In the genomic region with DNA sequence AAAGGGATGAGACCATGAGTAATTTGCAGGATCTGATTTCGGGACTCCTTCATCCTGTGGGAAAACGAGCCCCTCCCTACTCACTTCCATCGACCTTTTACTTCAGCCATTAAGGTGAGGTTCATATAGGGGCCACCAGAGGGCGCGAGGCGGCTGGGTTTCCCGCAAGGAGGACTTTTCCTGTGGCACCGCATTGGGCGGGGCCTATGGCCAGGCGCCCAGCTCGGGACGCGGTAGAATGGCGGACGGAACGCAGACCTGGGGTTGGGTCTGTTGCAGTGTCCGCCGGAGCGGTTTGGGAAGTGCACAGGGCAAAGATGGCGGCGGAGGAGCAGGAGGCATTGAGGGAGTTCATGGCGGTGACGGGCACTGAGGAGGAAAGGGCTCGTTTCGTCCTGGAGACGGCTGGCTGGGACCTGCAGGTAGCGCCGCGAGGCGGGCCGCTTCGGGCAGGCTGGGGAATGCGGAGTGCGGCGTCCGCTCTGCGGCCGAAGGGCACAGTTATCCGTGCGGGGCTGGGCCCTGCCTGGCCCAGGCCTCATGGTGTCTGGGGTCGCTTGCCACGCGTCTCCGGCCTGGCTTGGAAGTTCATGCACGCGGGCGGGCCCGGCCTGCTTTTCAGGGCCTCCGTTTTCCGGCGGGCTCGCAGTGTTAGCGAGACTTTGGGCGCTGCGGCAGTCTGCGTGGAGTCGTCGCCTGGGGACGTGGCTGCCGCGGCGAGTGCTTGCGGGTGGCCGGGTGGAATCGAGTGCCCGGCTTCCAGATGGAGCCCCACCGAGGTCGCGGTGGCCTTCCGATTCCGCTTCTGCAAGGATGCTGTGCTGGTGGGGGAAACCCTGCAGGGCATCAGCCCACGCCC, we compare ENCODE assay signal across 8 mouse cellular contexts.
DNase-seq lines count a peak whose midpoint lies in the region; ATAC-seq lines count a peak whose summit lies in the region.
"Not testable (repeated sequence)": the region's sequence is repeated elsewhere in the genome, so short reads cannot be mapped to it uniquely, and the experiment has no call there.

No protein-coding gene starts in this region.

- not testable (repeated sequence) for H3K9me3 ChIP-seq in heart, embryonic 13.5 days; liver, embryonic 12.5 days (replicated peaks); stomach, embryonic 15.5 days

- peak overlapping the region; percentile 53 for H3K4me2 ChIP-seq in heart, embryonic 13.5 days
- H3K4me2 ChIP-seq in liver, embryonic 12.5 days: peak overlapping the region; percentile 62
- peak overlapping the region; percentile 40 for H3K4me2 ChIP-seq in stomach, embryonic 15.5 days

- H3K36me3 ChIP-seq in heart, embryonic 13.5 days; liver, embryonic 12.5 days; stomach, embryonic 15.5 days: not testable (repeated sequence)

- WGBS in heart, embryonic 13.5 days: 9% methylated on average over 69 of the region's 72 CpGs
- WGBS in liver, embryonic 12.5 days (ENCODE audit: insufficient replicate concordance): 5% methylated on average over 71 of the region's 72 CpGs
- WGBS in stomach, embryonic 15.5 days: 9% methylated on average over 71 of the region's 72 CpGs

- peak overlapping the region; percentile 90 for H3K9ac ChIP-seq in heart, embryonic 13.5 days
- peak overlapping the region; percentile 84 for H3K9ac ChIP-seq in liver, embryonic 12.5 days
- H3K9ac ChIP-seq in stomach, embryonic 15.5 days: peak overlapping the region; percentile 65

- DNase-seq in CD4-positive, CD25-positive, alpha-beta regulatory T cell, adult 2 months (ENCODE audit: low read depth, low spot score): peak; percentile 96
- peak; percentile 40 for DNase-seq in fat pad, adult 2 months (ENCODE audit: extremely low read depth, low read depth, low spot score)
- peak; percentile 100 for DNase-seq in kidney, postnatal 10 days
- peak; percentile 98 to 99 for DNase-seq in natural killer cell, adult 2 months (ENCODE audit: low spot score in 2 of 2)

- H3K4me3 ChIP-seq in brown adipose tissue, adult 24 weeks (ENCODE audit: insufficient read depth, low read depth, low read length): peak overlapping the region; percentile 68
- H3K4me3 ChIP-seq in heart, embryonic 13.5 days: peak overlapping the region; percentile 62
- H3K4me3 ChIP-seq in liver, embryonic 12.5 days: peak overlapping the region; percentile 71
- H3K4me3 ChIP-seq in stomach, embryonic 15.5 days (replicated peaks): peak overlapping the region; percentile 58

- H3K27ac ChIP-seq in brown adipose tissue, adult 24 weeks (replicated peaks; ENCODE audit: low read depth, low read length): peak overlapping the region; percentile 48
- peak overlapping the region; percentile 75 for H3K27ac ChIP-seq in heart, embryonic 13.5 days (replicated peaks)
- H3K27ac ChIP-seq in liver, embryonic 12.5 days: peak overlapping the region; percentile 67; the same call in 1 of the 2 replicates
- peak overlapping the region; percentile 61; the same call in 1 of the 2 replicates for H3K27ac ChIP-seq in stomach, embryonic 15.5 days

- H3K4me1 ChIP-seq in brown adipose tissue, adult 24 weeks (ENCODE audit: control insufficient read depth, insufficient read depth, insufficient read length, low read length); heart, embryonic 13.5 days; liver, embryonic 12.5 days; stomach, embryonic 15.5 days: not testable (repeated sequence)

- peak; percentile 95 for ATAC-seq in heart, embryonic 13.5 days (ENCODE audit: extremely low read depth, insufficient number of reproducible peaks, low FRiP score, low TSS enrichment)
- ATAC-seq in liver, embryonic 12.5 days: peak; percentile 100
- ATAC-seq in stomach, embryonic 15.5 days (ENCODE audit: insufficient read depth, low FRiP score, low read depth): peak; percentile 100

- not testable (repeated sequence) for H3K27me3 ChIP-seq in heart, embryonic 13.5 days (replicated peaks); liver, embryonic 12.5 days (replicated peaks); stomach, embryonic 15.5 days (replicated peaks)

Comparison
In these comparisons a context has a peak if more than half of its experiments do, and no peak if none do; other contexts are left out.
1. Peak in every context shown above with its lines: DNase-seq, ATAC-seq, H3K4me3 ChIP-seq and H3K27ac ChIP-seq.
2. DNase-seq: peak in every context shown above with its lines; median percentile 100 in kidney, postnatal 10 days; 98 in natural killer cell, adult 2 months; 96 in CD4-positive, CD25-positive, alpha-beta regulatory T cell, adult 2 months; 40 in fat pad, adult 2 months.